Mouse (Mus musculus) midbrain, embryonic 15.5 days (tissue): ENCODE measurements at regions not wholly inside any gene's neighbourhood (a gene's known extent, or its start where the extent isn't known, plus 50 kb on each side); places are given as distances from the start of the nearest gene placed in this dataset.

Experiments used
- ATAC-seq: fragments of 200-750 bp; cut with Nextera tagmentation; replicated peaks from 2 replicates; pipeline ENCODE4 v1.8.0; 2017; ENCODE audit warnings: moderate TSS enrichment
- H3K27ac ChIP-seq: fragments of 300-500 bp; sonication (generic); 2 replicates; pipeline ENCODE4 v1.5.1; 2015; ENCODE audit warnings: mild to moderate bottlenecking, inconsistent platforms
- H3K27me3 ChIP-seq: fragments of 300-500 bp; sonication (generic); replicated peaks from 2 replicates; pipeline ENCODE4 v1.6.1; 2015; ENCODE audit warnings: inconsistent platforms
- H3K36me3 ChIP-seq: fragments of 300-500 bp; sonication (generic); replicated peaks from 2 replicates; pipeline ENCODE4 v1.6.1; 2015; ENCODE audit warnings: inconsistent platforms
- H3K4me1 ChIP-seq: fragments of 300-500 bp; sonication (generic); 2 replicates; pipeline ENCODE4 v1.6.1; 2015; ENCODE audit warnings: inconsistent platforms
- H3K4me2 ChIP-seq: fragments of 300-500 bp; sonication (generic); 2 replicates; pipeline ENCODE4 v1.6.1; 2015; ENCODE audit warnings: inconsistent platforms, mild to moderate bottlenecking, moderate library complexity
- H3K4me3 ChIP-seq: fragments of 300-500 bp; sonication (generic); 2 replicates; pipeline ENCODE4 v1.5.1; 2015; ENCODE audit warnings: mild to moderate bottlenecking, inconsistent platforms
- H3K9ac ChIP-seq: fragments of 300-500 bp; sonication (generic); 2 replicates; pipeline ENCODE4 v1.6.1; 2015; ENCODE audit warnings: mild to moderate bottlenecking, inconsistent platforms
- H3K9me3 ChIP-seq: fragments of 300-500 bp; sonication (generic); 2 replicates; pipeline ENCODE4 v1.6.1; 2016; ENCODE audit warnings: inconsistent platforms
- WGBS: fragments of 180-500 bp; shearing (Covaris S2); methylation state at CpG from one replicate; pipeline ENCODE4 v1.1.7; 2015; ENCODE audit warnings: mixed read lengths; 5-methylcytosine and 5-hydroxymethylcytosine counted together

DNA sequence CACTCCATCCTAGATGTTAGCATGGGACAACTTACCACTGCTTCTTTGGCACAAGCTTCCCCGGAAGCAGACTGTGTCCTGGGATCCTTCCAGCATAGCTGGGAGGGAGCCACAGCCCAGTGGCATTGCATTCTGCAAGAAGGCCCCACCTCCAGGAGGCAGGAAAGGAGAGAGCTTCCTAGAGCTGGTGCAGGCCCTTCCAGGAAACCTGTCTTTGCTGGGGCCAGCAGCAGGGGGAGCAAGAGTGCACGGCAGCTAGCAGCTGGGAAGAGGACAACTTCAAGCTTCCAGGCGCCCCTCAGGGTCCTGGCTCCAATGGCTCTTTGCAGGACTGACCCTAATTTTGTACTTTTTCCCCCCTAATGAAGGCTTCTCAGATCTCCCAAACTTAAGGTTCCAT is 115.4 kb upstream of the Sorcs3 start:
- H3K4me1 ChIP-seq: no peaks in the 10 kb centered on the region
- no peak overlapping the region for H3K4me2 ChIP-seq
- no peak overlapping the region for H3K27ac ChIP-seq
- no peaks in the 10 kb centered on the region for H3K27me3 ChIP-seq
- ATAC-seq: no peak
- no peak overlapping the region for H3K9ac ChIP-seq
- no peaks in the 10 kb centered on the region for H3K36me3 ChIP-seq
- WGBS: 43% methylated on average over 3 of the region's 3 CpGs
- no peak overlapping the region for H3K4me3 ChIP-seq
- peaks cover 3% of the 10 kb centered on the region for H3K9me3 ChIP-seq

DNA sequence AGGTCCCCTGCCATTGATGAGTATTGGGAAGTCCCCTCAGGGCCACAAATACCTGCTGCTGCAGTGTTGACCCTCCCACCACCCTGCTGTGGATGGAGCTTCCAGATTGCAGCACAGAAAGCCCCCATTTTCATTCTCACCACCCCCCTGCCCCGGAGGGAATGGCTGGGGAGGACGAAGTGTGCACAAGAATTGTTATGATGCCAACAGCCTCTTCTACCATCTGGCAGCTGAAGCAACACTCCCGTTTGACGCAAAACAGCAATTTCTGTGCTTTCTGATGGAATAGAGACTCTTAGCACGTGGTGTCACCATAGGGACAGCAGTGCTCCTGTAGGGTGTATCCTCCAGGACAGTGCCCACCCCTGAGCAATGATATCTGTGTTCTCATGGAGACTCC is 108.5 kb upstream of the Sorcs3 start:
- ATAC-seq: no peak
- H3K27ac ChIP-seq: no peak overlapping the region
- no peaks in the 10 kb centered on the region for H3K36me3 ChIP-seq
- H3K9ac ChIP-seq: no peak overlapping the region
- no peaks in the 10 kb centered on the region for H3K27me3 ChIP-seq
- H3K4me3 ChIP-seq: no peak overlapping the region
- no peak overlapping the region for H3K4me2 ChIP-seq
- no peaks in the 10 kb centered on the region for H3K9me3 ChIP-seq
- H3K4me1 ChIP-seq: peaks cover 7% of the 10 kb centered on the region; the same call in 1 of the 2 replicates
- 74% methylated on average over 5 of the region's 5 CpGs for WGBS

DNA sequence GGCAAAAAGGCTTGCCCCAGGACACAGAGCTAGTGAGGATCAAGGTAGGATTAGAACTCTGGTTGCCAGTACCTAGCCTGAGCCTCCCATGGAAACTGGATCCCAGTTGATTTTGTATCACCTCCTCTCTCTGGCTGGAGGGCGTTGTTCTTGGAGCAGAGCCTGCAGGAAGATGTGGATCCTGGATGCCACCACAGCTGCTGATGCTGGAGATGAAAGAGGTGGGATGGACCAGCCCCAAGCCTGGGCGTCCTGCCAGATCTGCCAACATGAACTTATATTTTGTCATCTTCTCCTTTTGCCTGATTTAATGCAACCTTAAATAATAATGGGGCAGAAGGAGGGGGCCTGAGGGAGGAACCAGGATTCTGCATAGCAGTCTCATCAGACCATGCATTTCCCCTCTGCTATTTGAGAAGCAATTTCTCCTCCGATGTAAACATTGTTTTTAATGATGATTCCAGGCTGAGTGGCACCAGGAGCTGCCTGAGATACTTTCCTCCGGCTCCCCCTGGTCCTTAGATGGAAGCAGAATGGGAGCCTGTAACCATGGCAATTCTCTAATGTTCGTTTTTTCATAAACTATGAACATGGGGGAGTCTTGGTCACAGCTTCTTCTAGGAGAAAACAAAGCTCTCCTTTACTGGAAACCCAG is 107.8 kb upstream of the Sorcs3 start:
- H3K4me3 ChIP-seq: no peak overlapping the region
- H3K27ac ChIP-seq: 0 out of 2 replicates have a peak overlapping the region, but pooled peaks have one; percentile 5
- 52% methylated on average over 5 of the region's 5 CpGs for WGBS
- H3K9me3 ChIP-seq: no peaks in the 10 kb centered on the region
- no peaks in the 10 kb centered on the region for H3K27me3 ChIP-seq
- H3K4me1 ChIP-seq: peaks cover 7% of the 10 kb centered on the region; the same call in 1 of the 2 replicates
- H3K4me2 ChIP-seq: no peak overlapping the region
- H3K36me3 ChIP-seq: no peaks in the 10 kb centered on the region
- ATAC-seq: no peak
- no peak overlapping the region for H3K9ac ChIP-seq

DNA sequence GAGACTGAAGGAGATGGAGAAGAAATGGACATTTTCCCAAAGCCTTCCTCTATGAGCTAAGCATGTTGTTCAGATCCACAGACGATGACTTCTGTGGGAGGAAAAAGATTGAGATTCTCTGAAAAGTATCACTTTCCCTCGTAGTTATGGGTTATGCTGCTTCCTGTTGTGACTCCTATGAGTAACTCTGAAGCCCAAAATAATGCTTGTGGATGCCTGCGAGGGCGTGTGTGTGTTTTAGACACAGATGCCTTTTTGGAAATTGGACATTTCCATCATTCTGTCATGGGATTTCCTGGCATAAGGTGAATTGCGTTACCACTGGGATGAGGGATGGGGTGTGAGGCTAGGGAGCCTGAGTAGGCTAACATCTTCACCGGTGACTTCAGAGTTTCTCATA is 104.8 kb upstream of the Sorcs3 start:
- H3K4me1 ChIP-seq: peaks cover 7% of the 10 kb centered on the region; the same call in 1 of the 2 replicates
- no peaks in the 10 kb centered on the region for H3K36me3 ChIP-seq
- no peak for ATAC-seq
- H3K9ac ChIP-seq: no peak overlapping the region
- no peak overlapping the region for H3K4me3 ChIP-seq
- no peaks in the 10 kb centered on the region for H3K27me3 ChIP-seq
- no peak overlapping the region for H3K4me2 ChIP-seq
- H3K9me3 ChIP-seq: no peaks in the 10 kb centered on the region
- no peak overlapping the region for H3K27ac ChIP-seq
- WGBS: 92% methylated on average over 6 of the region's 6 CpGs

DNA sequence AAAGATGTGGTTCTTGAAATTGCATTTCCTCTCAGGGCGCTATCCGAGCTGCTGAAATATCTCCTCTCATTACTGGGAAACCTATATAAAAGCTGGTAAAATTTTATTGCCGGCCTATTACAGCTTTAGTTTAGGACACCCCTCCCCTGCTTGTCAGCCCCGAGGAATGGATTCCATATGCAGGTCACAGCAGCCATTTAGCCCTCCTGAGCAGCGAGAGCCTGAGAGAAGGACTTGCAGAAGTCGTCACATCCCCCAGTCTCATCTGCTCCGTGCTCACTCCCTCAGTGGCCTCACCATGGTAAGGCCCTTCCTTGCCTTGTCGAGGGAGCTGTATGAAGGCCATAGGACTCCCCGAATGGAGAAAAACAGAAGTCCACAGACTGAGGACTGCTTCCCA is 90.7 kb upstream of the Sorcs3 start:
- WGBS: 66% methylated on average over 9 of the region's 9 CpGs
- ATAC-seq: no peak
- Histone ChIP-seq H3K9ac (no peak overlapping the region), H3K36me3 (no peaks in the 10 kb centered on the region), H3K4me3 (no peak overlapping the region), H3K4me1 (peaks cover 4% of the 10 kb centered on the region; the same call in 1 of the 2 replicates), H3K27ac (no peak overlapping the region), H3K27me3 (no peaks in the 10 kb centered on the region), H3K9me3 (no peaks in the 10 kb centered on the region), H3K4me2 (no peak overlapping the region)

DNA sequence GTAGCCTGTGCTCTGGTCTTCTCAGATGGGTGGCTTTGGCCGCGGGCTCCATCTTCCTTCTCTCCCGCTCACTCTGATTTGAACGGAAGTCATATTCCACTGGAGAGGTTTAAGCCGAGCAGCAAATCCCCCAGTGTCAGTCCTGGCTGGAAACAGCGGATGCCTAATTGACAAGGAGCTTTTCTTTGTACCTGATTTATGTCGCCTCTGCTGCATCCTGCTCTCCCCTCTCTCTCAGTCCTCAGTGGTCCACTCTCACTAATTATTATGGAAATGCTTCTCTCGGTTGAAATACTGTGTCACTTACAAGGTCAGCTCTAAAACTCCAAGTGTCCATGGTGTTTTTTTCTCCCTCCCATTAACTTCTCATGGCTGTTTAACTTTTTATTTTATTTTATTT is 90.1 kb upstream of the Sorcs3 start:
- no peak for ATAC-seq
- WGBS: 36% methylated on average over 8 of the region's 8 CpGs

DNA sequence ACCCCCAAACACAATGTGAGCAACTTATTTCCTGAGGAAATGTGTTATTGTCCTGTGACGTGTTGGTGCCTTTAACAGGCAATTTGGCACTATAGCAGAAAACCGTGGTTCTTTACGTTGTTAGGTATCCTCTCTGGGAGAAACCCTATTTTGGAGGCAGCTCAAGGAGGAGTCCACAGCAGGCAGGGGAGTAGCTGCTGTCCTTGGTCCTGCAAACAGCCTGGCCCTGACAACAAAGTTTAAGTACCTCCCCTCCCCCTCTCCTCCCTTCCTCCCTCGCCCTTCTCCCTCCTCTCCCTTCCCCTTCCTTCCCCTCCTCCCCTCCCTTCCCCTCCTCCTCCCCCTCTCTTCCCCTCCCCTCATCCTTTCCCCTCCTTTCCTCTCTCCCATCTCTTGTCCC is 89.1 kb upstream of the Sorcs3 start:
- Histone ChIP-seq H3K9ac (no peak overlapping the region), H3K4me1 (peaks cover 4% of the 10 kb centered on the region; the same call in 1 of the 2 replicates), H3K27me3 (no peaks in the 10 kb centered on the region), H3K27ac (no peak overlapping the region), H3K36me3 (no peaks in the 10 kb centered on the region), H3K9me3 (no peaks in the 10 kb centered on the region), H3K4me3 (no peak overlapping the region), H3K4me2 (no peak overlapping the region)
- ATAC-seq: no peak
- WGBS: 17% methylated on average over 4 of the region's 4 CpGs

More for the DNA sequence above, 90.1 kb upstream of the Sorcs3 start:
- H3K27me3 ChIP-seq: no peaks in the 10 kb centered on the region
- no peaks in the 10 kb centered on the region for H3K9me3 ChIP-seq
- no peaks in the 10 kb centered on the region for H3K36me3 ChIP-seq
- H3K4me3 ChIP-seq: no peak overlapping the region
- H3K9ac ChIP-seq: no peak overlapping the region
- H3K4me1 ChIP-seq: peaks cover 4% of the 10 kb centered on the region; the same call in 1 of the 2 replicates
- H3K27ac ChIP-seq: no peak overlapping the region
- no peak overlapping the region for H3K4me2 ChIP-seq

DNA sequence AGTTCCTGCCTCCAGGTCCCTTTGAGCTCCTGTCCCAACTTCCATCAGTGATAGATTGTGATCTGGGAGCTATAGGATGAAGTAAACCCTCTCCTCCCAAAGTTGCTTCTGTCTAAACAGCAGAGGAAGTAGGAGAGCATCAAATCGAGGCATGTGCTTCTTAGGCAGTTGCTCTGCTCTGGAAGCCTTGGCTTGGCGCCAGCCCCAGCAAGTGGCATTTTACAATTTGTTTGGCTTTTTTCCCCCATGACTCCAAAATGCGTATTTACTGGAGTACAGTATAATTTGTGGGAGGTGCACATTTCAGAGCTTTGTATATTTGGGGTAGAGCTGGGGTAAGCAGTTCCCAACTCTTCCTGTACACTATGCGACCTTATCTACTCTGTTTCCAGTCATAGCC is 88.2 kb upstream of the Sorcs3 start:
- H3K9ac ChIP-seq: no peak overlapping the region
- peaks cover 4% of the 10 kb centered on the region; the same call in 1 of the 2 replicates for H3K4me1 ChIP-seq
- no peaks in the 10 kb centered on the region for H3K27me3 ChIP-seq
- ATAC-seq: no peak
- no peaks in the 10 kb centered on the region for H3K9me3 ChIP-seq
- H3K27ac ChIP-seq: no peak overlapping the region
- H3K36me3 ChIP-seq: no peaks in the 10 kb centered on the region
- no peak overlapping the region for H3K4me3 ChIP-seq
- WGBS: 79% methylated on average over 4 of the region's 4 CpGs
- H3K4me2 ChIP-seq: no peak overlapping the region

DNA sequence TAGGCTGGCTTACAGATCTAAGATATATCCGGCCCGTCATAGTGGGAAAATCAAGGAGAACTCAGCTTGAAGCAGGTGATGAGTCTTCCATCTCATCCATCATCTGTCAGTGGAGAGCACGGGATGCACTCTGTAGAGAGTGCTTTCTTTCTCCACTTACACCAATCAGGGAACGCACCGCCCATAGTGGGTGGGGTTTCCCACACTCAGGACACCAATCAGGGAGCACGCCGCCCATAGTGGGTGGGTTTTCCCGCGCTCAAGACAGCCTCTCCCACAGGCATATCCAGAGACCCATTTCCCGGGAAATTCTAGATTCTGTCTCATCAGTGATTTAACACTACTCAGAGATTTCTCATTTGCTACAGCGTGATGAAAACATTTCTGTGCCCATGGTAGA is 83.5 kb upstream of the Sorcs3 start:
- Histone ChIP-seq H3K9me3 (no peaks in the 10 kb centered on the region), H3K4me1 (peaks cover 3% of the 10 kb centered on the region; the same call in 1 of the 2 replicates), H3K4me2 (no peak overlapping the region), H3K4me3 (no peak overlapping the region), H3K9ac (no peak overlapping the region), H3K27ac (no peak overlapping the region), H3K36me3 (no peaks in the 10 kb centered on the region), H3K27me3 (no peaks in the 10 kb centered on the region)
- ATAC-seq: no peak
- WGBS: 90% methylated on average over 11 of the region's 11 CpGs

DNA sequence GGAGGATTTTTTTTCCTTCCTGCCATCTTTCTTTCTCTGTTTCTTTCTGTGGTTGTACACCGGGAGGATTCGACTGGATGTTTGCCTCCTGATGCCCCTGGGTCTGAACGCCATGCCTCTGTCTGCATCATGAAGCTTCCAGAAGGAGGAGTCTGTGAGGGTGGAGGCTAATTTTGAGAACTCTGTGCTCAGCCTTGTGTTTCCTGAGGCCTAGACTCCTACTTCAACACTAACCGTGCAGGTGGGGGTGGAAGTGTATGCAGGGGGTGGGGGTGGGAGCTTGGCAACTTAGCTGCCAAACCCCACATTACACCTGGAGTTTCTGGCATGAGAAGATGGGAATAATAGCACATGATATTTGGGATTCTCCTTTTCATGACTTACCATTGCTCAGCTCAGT is 82.0 kb upstream of the Sorcs3 start:
- Histone ChIP-seq H3K4me1 (peaks cover 3% of the 10 kb centered on the region; the same call in 1 of the 2 replicates), H3K4me3 (no peak overlapping the region), H3K4me2 (no peak overlapping the region), H3K9me3 (no peaks in the 10 kb centered on the region), H3K9ac (no peak overlapping the region), H3K27ac (no peak overlapping the region), H3K27me3 (no peaks in the 10 kb centered on the region), H3K36me3 (no peaks in the 10 kb centered on the region)
- WGBS: 73% methylated on average over 4 of the region's 4 CpGs
- ATAC-seq: no peak

DNA sequence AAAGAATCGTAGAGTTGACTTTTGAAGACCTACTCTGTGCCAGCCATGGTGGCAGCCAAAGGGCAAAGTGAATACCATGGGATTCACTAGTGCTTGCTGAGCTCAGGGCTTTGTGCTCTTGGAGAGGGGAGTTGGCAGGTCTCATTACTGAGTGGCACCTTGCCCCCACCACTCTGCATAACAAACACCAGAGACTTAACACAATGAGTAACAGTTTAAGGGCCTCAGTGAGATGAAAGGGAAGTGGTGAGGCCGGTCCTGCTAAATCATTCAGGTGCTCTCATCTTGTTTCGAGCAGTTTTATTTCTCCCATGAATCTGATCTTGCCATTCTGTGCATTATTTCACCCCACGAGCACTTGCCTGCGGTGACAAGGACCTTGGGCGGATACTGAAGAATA is 80.1 kb upstream of the Sorcs3 start:
- H3K9me3 ChIP-seq: no peaks in the 10 kb centered on the region
- H3K36me3 ChIP-seq: no peaks in the 10 kb centered on the region
- 88% methylated on average over 6 of the region's 6 CpGs for WGBS
- no peak for ATAC-seq
- no peak overlapping the region for H3K4me2 ChIP-seq
- H3K4me3 ChIP-seq: no peak overlapping the region
- no peak overlapping the region for H3K9ac ChIP-seq
- H3K4me1 ChIP-seq: peaks cover 3% of the 10 kb centered on the region; the same call in 1 of the 2 replicates
- H3K27ac ChIP-seq: no peak overlapping the region
- H3K27me3 ChIP-seq: no peaks in the 10 kb centered on the region

DNA sequence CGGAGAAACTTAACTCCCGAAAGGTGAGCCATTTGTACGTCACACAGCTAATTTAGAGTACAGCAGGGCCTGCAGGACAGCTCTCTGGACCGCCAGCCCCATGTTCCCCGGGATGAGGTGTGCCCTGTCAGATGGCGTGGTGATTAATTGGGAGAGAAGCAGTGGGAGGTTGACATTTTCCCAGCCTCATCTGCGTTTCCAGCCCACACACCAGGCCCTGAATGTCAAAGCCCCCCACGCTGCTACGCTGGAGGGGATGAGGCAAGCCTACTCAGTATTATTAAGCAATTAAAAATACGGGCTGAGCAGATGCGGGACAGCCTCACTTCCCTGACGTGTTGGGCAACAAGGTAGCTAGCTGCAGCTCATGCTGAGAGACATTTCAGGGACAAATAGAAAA is 77.7 kb upstream of the Sorcs3 start:
- no peaks in the 10 kb centered on the region for H3K36me3 ChIP-seq
- peaks cover 3% of the 10 kb centered on the region; the same call in 1 of the 2 replicates for H3K4me1 ChIP-seq
- ATAC-seq: no peak
- no peak overlapping the region for H3K4me2 ChIP-seq
- WGBS: 67% methylated on average over 12 of the region's 12 CpGs
- H3K27ac ChIP-seq: no peak overlapping the region
- no peak overlapping the region for H3K4me3 ChIP-seq
- H3K27me3 ChIP-seq: no peaks in the 10 kb centered on the region
- no peak overlapping the region for H3K9ac ChIP-seq
- H3K9me3 ChIP-seq: no peaks in the 10 kb centered on the region

DNA sequence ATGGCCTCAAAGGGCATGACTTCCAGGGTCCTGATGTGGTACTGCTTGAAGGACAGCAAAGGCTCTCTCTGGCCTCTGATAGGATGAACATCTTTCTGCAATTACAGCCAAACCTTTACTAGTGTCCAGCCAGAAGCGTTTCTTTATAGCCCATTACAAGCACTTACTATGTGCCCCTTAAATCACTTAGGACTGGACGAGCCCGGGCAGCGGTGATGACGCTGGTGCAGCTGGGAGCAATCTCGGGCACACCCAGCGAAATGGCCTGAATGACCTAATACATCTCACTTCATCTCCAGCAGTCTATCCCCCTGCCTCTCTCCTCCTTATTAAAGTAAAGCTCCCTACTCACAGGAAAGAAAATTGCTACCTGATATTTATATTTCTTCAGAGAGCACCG is 69.6 kb upstream of the Sorcs3 start:
- no peaks in the 10 kb centered on the region for H3K36me3 ChIP-seq
- no peaks in the 10 kb centered on the region for H3K27me3 ChIP-seq
- no peak overlapping the region for H3K9ac ChIP-seq
- no peak overlapping the region for H3K4me3 ChIP-seq
- ATAC-seq: no peak
- no peak overlapping the region for H3K27ac ChIP-seq
- WGBS: 85% methylated on average over 8 of the region's 8 CpGs
- no peak overlapping the region for H3K4me2 ChIP-seq
- no peaks in the 10 kb centered on the region for H3K4me1 ChIP-seq
- no peaks in the 10 kb centered on the region for H3K9me3 ChIP-seq
